Mouse (Mus musculus): ENCODE measurements around the gene Adap2.
A peak's percentile ranks its signal among the peaks of the same experiment; 100 is the strongest.

The Adap2 gene

DNA sequence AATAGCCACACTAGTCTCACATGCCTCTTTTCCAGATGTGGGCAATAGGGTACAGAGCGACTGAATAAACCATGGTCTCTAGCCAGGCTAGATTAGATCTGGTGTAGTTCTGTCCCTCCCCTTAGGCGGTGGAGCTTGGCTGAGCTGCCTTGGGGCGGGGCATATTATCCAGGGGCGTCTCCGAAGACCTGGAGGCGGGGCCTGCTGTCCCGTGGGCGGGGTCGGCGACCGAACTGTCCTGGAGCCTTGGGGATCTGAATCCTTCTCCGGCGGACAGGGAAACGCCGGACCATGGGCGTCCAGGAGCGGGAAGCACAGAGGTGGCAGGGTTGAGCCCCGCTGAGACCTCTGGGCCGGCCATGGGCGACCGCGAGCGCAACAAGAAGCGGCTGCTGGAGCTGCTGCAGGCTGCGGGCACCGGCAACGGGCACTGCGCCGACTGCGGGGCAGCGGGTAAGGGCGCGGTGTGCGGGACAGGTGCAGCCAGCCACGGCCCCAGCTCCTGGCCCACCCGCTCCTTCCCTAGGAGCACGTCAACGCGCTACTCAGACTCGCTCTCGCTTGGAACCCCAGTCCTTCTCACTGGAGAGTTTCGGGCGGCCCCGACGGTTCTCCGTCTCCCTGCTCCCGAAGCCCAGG is at the start of gene Adap2:
Gene Adap2, plus strand, starts transcription at position 249 of the 639 bp plus-strand sequence.
- peak; percentile 83 for TF ChIP-seq GATA4 (IDR thresholded peaks at IDR 0.05; ENCODE audit: insufficient replicate concordance, low read length)

DNA sequence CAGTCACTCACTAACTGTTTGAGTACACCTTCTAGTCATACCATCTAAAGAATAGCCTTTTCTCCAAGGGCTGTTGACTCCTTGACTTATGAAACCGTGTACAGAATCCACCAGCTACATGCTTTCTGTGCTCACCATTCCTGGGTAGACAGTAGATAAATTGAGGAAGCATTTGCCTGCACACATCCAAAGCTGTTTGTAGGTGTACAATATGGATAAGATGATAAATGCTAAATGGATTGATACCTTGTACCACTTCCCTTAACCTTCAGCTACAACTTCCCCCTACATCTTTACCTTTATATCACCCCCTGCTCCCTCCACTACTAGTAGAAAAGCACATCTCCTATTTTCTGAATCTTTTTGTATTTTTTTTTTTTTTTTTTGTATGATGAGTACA is 49.5 kb upstream of the Adap2 start:
- no peak for TF ChIP-seq GATA4 (IDR thresholded peaks at IDR 0.05; ENCODE audit: insufficient replicate concordance, low read length)

DNA sequence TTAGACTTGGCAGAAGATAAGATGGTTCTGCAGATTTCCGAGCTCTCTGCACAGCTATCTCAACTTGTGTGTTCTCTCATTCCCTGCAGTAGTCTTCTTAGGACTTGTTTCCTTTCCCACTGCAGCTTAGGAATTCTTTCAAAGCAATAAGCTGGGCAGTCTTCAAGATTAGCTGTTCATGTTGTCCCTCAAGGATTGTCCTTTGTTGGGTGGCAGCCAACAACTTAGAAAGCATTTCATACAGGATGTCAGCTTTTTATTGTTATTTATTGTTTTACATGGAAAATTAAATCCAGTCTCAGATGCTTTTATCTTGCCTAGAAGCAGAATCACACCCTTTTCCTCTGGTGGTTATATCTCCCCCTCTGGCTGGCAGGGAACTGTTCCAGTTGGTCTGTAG is 37.5 kb upstream of the Adap2 start:
- TF ChIP-seq GATA4 (IDR thresholded peaks at IDR 0.05; ENCODE audit: insufficient replicate concordance, low read length): peak; percentile 52; the same call in 1 of the 2 replicates

DNA sequence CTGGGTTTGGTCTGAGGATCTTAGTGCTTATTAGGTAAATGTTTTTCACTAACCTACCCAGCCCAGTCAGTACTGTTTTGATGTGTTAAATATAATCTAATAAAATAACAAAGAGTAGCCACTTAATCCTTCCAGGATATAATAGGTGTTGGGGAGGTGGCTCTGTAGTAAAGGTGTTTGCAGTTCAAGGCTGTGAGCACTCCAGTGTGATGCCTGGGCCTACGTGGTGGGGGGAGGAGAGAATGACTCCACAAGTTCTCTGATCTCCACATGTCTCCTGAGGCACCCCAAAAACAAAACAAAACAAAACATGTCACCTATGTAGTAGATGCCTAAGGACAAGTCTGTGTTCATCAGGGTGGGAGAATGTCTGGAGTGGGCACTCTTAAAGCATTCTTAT is 21.9 kb upstream of the Adap2 start:
- no peak for TF ChIP-seq GATA4 (IDR thresholded peaks at IDR 0.05; ENCODE audit: insufficient replicate concordance, low read length)

DNA sequence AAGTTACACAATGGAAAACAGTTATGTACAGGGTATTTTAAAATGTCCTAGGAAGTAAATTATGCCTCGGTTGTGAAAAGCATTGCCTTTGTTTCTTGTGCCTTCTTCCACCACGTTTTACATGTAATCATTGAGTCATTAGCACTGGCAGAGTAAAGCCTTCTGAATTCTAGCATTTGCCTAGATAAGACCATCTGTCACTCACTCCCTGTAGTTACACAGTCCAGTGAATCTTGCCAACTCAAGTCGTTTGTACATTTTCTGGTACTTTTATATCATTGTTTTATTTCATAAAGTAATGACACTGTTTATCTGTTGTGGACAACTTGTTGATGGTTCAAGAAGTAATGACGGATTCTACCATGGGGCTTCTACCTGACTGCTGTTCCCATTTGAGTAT is 19.2 kb upstream of the Adap2 start:
- TF ChIP-seq GATA4 (IDR thresholded peaks at IDR 0.05; ENCODE audit: insufficient replicate concordance, low read length): no peak

DNA sequence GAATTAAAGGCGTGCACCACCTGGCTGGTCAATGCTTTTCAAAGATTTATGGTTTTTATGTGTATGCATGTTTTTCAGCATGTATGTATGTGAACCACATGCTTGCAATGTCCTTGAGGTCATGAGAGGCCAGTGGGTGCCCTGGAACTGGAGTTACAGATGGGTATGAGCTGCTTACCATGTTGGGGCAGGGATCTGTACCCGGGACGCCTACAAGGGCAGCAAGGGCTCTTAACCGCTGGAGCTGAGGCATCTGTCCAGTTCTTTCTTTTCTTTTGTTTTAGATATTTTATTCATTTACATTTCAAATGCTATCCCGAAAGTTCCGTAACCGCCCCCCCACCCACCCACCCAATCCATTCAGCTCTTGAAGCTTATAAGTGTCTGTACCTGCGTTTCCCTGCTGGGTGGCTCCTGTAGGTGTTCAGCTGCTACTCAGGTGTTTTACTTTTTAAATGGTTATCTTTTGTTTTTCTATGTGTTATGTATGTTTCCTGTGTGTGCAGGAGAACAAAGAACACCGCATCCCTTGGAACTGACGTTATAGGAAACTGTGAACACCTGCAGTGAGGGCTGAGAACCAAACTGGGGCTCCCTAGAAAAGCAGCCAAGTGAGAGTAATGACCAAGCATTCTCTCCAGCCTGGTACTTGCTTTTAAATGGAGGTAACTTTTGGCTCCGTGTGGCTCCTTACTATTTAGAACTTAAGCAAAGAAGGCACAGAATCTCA is 17.8 kb upstream of the Adap2 start:
- TF ChIP-seq GATA4 (IDR thresholded peaks at IDR 0.05; ENCODE audit: insufficient replicate concordance, low read length): no peak

DNA sequence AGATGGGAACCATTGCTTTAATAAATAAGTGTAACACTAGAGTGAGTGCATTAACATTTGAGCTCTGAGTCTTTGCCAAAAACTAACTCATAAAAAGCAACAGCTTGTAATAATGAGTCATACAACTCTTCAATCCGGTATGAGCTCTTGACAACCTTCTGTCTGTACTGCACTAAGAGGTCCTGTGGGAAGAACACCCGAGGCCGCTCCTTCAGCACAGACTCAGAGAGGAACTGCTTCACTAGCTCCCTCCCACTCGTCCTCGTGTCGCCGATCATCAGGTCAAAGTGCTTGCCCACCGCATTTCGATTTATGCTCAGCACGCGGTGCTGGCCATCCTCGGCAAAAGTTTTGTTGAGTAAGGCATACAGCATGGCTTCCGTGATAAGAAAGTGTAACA is 17.1 kb upstream of the Adap2 start:
- TF ChIP-seq GATA4 (IDR thresholded peaks at IDR 0.05; ENCODE audit: insufficient replicate concordance, low read length): no peak

DNA sequence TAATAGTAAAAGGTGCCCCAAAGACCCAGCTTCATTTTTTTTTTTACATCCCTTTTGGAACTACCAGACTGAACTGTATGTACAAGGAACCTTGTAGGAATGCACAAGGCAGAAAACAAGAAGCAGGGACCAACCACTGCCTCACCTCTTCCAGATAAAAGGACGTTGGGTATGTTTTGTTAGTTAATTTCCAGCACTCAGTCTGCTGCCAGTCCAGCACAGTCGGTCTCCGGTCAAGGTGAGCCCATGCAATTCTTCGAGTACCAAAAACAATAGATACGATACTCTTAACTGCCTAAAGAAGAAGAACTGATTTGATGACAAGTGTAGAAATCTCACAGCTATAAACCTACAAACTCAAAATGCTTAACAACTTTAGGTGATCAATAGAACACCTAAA is 16.1 kb upstream of the Adap2 start:
- TF ChIP-seq GATA4 (IDR thresholded peaks at IDR 0.05; ENCODE audit: insufficient replicate concordance, low read length): no peak

DNA sequence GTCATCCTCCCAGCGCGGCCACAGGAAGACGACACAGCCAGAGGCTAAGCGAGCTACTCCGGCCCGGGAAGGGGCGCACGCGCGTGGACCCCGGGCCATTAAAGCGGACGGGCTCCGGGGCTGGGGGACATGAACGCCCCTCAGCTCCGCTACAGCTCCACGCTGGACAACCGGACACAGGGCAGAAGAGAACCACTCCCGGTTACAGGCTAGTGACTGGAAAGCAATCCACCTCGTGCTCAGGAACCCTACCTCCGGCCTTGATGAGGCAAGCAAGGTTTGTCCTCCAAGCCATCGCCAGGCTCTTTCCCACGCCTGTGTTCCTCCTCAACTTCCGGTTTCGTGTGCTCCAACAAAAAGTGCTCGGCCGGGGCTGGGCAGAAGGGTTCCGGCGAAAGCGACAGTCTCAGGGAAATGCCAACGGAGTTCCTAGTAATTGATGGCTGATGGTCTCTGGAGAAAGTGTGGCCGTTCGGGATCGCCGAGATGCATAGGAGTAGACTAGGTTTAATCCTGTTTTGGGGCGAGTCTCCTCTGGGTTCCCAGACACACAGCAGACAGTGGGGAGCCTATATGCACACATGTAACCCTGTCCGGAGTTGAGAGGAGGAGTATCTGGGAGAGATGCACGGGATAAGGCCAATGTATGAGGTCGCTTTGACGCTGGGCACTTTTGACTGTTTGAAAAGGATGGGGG is 11.9 kb upstream of the Adap2 start, which contains the start of gene Tefm:
Gene Tefm, minus strand, starts transcription at position 351 of the 697 bp plus-strand sequence.
- no peak for TF ChIP-seq GATA4 (IDR thresholded peaks at IDR 0.05; ENCODE audit: insufficient replicate concordance, low read length)

DNA sequence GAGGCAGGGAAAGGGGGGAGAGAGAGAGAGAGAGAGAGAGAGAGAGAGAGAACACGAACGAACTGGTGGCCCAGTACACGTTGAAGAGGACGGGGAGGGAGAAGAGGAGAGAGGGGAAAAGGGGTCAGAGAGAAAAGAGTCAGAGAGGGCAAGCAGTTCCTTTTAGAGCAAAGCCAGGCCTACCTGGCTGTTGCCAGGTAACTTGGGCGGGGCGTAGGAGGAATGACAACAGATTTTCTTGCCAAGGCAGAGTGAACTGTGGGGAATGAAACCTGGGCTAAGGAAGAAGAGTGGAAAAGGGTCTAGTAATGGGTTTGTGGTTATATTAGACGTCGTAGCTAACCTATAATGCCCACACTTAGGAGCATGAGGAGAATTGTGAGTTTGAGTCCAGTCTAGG is 11.0 kb upstream of the Adap2 start:
- TF ChIP-seq GATA4 (IDR thresholded peaks at IDR 0.05; ENCODE audit: insufficient replicate concordance, low read length): no peak

DNA sequence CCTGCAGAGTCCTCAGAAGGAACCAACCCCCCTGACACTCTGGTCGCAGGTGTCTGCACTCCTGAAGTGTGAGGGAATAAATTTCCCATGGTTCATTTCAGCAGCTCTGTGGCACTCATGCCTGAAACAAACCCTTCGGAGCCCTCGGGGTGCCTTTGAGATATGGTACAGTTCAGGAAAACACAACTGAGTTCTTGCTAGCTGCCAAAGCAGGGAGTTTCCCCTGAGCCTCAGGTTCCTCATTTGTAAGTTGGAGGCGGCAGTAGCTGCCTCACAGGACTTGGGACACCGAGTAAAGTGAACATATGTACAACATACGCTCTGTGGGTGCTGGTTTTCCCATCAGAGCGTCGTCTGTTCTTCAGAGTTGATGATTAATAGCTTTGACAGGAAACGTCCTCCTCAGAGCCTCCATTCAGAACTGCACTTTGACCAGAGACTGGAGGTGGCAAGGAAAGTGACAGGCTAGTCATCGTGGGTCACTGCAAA is 8.1 kb upstream of the Adap2 start:
- TF ChIP-seq GATA4 (IDR thresholded peaks at IDR 0.05; ENCODE audit: insufficient replicate concordance, low read length): no peak

DNA sequence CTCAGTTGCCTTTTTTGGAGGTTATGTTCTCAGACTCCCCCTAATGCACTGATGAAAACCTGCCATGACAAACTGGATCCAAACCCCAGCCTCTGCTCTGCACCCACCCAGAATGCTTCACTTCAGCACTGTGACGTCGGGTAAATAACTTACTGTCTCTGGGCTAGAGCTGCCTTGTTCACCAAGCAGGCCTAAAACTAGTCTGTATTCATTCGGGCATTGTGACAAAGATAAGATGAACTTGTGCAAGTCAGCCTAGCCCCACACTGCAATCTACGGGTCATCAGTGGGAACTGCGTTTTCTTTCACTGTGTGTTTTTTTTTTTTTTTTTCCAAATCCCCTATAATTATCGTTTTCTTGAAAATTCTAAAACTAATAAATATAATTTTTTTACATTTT is 6.2 kb upstream of the Adap2 start:
- TF ChIP-seq GATA4 (IDR thresholded peaks at IDR 0.05; ENCODE audit: insufficient replicate concordance, low read length): no peak

DNA sequence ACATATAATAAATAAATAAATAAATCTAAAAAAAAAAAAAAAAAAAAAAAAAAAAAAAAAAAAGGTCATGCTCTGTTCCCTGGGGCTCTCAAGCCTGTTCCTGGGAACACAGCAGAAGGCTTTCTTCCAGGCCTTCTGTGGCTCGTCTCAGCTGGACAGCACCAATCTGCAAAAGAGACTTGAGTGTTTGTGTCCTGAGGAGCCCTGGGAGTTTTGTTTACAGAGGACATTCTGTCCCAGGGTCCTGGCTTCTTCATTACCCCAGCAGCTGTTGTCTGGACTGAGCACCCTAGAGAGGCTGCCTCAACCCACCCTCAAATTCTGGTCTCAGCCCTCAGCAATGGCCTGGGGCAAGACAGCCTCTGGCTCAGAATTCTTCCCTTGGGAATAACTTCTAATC is 5.6 kb upstream of the Adap2 start:
- no peak for TF ChIP-seq GATA4 (IDR thresholded peaks at IDR 0.05; ENCODE audit: insufficient replicate concordance, low read length)

DNA sequence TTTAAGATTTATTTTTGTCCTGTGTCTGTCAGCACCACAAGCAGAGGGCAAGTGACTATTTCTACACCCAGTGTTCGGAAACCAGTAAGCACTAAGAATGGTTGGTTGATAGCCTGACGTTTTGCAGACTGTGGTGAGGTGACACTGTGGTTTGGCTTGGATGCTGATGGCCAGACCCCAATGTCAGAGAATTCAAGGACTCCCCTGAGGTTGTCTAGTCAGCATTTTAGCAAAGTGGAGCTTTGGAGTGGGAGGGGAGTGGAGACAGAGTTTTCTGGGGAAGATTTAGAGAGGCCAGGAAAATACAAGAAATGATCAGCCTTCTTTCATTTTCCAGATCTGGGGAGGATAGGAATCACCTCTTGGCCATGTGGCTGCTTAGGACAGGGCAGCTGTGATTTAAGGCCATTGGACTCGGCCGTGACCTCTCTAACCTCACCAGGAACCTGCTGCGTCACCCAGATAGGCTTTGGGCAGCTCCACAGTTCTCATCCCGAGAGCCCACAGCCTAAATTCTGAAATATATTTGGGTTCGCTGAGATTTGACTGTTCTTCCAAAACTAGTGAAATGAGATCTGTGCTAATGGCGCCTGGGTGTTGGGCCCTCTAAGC is 4.4 kb upstream of the Adap2 start:
- no peak for TF ChIP-seq GATA4 (IDR thresholded peaks at IDR 0.05; ENCODE audit: insufficient replicate concordance, low read length)

DNA sequence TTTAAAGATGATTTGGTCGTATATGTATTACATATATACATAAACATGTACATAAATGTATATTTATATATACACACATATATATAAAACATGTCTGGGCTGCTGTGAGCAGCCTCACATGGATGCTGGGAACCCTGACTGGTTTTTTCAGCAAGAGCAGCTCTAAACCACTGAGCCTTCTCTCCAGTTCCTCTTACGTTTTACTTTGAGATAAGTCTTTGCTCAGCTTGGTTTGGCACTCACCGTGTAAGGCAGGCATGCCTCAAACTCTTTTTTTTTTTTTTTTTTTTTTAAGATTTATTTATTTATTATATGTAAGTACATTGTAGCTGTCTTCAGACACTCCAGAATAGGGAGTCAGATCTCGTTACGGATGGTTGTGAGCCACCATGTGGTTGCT is 3.3 kb upstream of the Adap2 start:
- no peak for TF ChIP-seq GATA4 (IDR thresholded peaks at IDR 0.05; ENCODE audit: insufficient replicate concordance, low read length)

DNA sequence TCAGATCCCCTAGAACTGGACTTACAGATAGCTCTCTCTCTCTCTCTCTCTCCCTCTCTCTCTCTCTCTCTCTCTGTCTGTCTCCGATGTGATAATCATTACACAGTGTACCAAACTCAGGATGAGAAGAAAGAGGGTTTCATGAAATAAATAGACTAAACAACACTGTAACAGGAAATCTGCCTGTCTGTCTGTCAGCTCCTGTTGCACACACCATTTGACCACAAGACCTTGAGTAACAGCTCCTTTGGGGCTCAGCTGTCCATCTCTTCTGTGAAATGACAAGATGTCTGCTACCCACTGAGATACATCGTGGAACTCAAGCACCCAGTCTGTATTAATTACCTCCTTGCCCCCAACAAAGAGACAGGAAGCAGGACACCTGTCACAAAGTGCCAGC is 2.4 kb upstream of the Adap2 start:
- no peak for TF ChIP-seq GATA4 (IDR thresholded peaks at IDR 0.05; ENCODE audit: insufficient replicate concordance, low read length)

All from liver, adult (tissue).